Mouse (Mus musculus) right cerebral cortex, postnatal 4 days (tissue): Measurements from ENCODE around the gene Plpp1.

ENCODE experiments used
- DNase-seq: peaks from one replicate; pipeline ENCODE4 v3.0.0-alpha.2; 2022

The Plpp1 gene

DNA sequence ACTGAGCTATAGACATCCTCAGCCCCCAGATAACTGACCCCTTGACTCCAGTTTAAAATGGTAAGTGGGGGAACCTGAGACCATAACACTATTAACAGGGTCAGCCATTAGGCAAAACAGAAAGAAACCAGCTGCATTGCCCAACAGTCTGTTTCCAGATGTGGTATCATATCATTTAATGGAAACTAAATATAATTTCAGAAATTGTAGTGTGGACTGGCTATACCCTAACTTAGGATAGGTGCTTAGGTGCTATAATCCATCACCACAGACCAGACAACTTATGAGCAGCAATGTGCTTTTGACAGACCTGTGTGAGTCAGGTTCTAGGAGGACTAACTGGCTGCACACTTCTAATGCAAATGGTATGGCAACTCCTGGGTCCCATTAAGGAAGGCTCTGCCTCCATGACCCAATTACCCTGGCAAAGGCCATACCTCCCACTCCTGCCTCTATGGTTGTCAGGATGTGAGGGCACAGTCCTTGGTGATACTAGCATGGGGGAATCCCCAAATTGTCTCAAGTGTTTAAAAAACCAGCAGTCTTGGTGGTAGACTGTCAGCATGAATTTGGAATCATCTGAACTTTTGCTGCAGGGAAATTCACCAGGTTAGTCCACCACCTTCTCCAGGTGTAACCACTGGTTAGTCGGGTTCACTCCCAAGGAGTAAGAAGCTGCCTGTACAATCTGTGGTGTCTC is 62.5 kb downstream of the Plpp1 start:
- no peak for DNase-seq

GRCm38 (mm10) chr13:112866782-112867181 is 66.2 kb downstream of the Plpp1 start:
- no peak for DNase-seq

DNA sequence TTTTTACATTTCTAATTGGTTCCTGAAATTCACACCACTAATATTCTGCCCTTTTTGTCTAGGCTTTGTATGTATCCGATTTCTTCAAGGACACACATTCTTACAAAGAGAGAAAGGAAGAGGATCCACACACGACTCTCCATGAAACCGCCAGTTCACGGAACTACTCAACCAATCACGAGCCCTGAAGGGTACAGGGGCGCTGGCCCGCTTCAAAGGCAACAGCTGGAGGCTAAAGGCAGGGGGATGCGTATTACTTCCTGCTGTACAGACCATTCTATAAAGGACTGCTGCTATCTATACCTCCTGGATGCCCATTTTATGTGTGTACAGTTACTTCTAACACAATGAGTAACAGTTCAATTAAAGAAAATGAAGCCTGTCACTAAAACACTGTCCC is 66.8 kb downstream of the Plpp1 start:
- no peak for DNase-seq

DNA sequence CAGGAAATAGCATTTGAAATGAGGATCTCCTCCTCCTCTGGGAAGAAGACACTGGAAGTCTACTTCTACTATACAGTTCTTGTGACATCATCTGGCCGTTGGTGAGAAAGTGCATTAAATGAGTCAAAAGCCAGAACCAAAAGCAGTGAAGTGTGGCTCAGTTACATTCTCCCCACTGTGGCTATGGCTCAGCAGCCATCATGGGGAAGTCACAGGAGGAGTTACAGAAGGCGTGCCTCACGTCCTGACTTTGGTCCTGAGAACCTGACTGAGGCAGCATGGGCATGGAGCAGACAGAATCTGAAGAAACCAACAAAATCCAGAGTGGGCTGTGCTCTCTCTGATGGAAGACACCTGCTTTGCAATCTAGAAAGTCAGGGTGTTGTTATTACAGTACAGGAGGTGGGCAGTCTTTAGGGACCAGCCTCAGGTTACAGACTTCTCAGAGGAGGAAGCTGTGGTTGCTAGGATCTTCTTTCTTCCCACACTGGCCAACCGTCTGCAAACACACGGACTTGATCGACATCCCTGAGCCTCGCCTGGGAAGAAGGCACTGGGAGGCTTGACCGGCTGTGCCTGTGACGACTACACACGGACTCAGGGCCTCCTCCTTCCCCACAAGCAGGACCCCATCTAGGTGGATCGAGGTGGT is 69.6 kb downstream of the Plpp1 start:
- DNase-seq: no peak

DNA sequence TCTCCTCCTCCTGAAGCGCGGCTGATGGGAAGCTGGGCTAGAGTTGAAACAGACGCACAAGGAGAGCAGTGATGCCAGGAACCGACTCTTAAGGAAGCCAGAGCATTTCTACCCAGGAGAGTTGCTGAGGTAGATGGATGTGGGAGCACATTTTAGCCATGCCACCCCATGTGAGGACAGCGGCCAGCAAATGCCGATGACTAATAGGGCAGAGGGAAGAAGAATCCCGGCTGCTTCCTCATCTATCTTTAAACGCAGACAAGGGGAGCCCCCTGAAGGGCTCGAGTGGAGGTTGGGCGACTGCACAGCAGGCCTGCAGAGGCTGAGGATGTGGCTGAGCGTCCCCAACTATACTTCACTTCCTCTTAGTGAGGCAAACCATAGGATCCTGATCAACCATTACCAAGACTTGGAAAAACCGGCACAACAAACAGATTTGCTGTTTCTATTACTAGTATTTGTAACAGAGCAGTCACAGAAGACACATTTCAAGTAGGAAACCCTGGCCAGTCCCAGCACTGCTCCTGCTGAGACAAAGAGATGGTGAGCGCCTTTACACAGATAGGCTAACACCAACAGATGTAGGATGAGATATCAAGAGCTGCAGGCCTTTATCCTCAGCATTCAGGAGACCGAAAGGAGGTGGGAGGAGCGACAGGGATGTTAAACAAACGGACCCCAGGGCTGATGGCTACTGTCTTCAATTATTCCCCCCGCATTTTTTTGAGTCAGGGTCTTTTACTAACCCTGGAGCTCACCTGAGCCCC is 71.1 kb downstream of the Plpp1 start:
- DNase-seq: no peak

GRCm38 (mm10) chr13:112887234-112887633 is 86.6 kb downstream of the Plpp1 start:
- no peak for DNase-seq

DNA sequence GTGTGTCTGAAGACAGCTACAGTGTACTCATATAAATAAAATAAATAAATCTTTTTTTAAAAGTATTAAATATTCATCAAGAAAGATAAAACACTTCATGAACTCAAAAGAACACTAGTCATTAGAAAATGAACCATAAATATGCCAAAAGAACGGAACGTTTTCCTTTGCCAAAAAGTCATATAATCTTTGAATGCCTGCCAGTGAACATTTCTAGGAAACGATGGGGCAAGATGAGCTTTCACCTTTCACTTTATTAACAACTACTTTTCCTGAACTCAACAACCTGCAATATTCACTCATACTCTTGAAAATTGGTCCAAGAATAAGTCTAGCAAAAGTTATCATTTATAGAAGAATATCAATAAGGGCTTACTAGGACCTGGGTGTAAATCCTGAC is 101.6 kb downstream of the Plpp1 start:
- no peak for DNase-seq

GRCm38 (mm10) chr13:112909663-112910062 is 109.1 kb downstream of the Plpp1 start:
- DNase-seq: peak; percentile 11

DNA sequence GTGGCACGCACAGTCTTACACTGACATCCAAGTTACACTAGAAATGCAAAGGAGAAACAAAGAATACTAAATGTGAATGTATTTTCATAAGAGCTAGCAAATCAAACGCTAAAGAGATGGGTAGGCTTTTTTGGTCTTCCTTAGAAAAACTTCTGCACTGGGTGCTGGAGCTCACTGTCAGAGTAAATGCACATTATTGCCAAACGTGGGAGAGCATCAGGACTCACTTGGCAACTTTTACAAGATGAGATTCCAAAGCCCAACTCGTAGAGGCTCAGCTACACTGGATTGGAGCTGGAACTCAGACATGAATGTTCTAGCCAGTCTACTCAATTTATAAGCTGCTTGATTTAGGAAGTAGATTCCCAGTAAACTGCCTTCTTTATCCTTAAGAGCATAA is 109.8 kb downstream of the Plpp1 start:
- DNase-seq: no peak
